19 mouse cellular contexts compared by ENCODE assay signal in the genomic region with DNA sequence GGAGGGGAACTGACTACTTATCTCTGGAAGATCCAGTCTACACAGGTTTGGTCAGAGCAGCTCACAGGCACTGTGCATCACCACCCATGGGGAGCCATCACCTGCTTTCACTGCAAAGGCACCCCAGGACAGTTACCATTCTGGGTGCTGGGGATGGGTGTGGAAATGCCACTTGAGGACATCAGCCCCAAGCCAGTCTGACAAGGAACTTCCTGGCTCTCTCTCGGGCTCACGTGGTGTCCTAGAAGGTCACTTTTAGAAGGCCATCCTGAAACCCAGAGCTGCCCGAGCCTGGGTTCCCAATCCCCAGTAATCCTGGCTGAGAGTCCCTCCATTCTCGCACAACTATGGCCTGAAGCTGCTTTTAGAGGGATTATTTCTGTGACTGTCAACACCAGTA.
DNase-seq lines count a peak whose midpoint lies in the region; ATAC-seq and TF ChIP-seq lines count a peak whose summit lies in the region.
"Had no signal": no experiment of that assay in that cellular context is flagged by ENCODE, and none has a peak within 500 bp of the region (broad histone marks: within the 10 kb centered on the region; RNA-seq: fewer than 3 reads in every experiment).

No protein-coding gene starts in this region.

- DNase-seq in gastrocnemius, adult 2 months = peak; percentile 64
- no peak for DNase-seq in gastrocnemius, adult 8-10 months (ENCODE audit: low spot score in 2 of 2)
- DNase-seq in adrenal gland, adult 8-10 months = peak; percentile 71
- DNase-seq in heart, adult 18-20 months = peak; percentile 58 to 65
- DNase-seq in thymus, postnatal 10 days (ENCODE audit: low spot score in 2 of 2) = no peak
- no peak for DNase-seq in kidney, adult 18-20 months
- no peak for DNase-seq in cerebellum, adult 2 months
- DNase-seq: cerebellum, adult 8-10 months; forebrain, postnatal 0 days; kidney, adult 2 months; kidney, postnatal 25 days; liver; liver, postnatal 0 days; right cerebral cortex, postnatal 14 days had no signal

- peak overlapping the region; percentile 56 for H3K27ac ChIP-seq in gastrocnemius, adult 2 months
- peak overlapping the region; percentile 50 to 60 for H3K27ac ChIP-seq in heart, embryonic 14.5 days (replicated peaks in 1 of 2; ENCODE audit: control insufficient read depth in 1 of 2, insufficient read depth in 1 of 2, low read depth in 2 of 2, low read length in 2 of 2)
- no peak overlapping the region for H3K27ac ChIP-seq in cerebellum, adult 2 months (ENCODE audit: insufficient read depth, low read length)
- H3K27ac ChIP-seq: embryonic facial prominence, embryonic 12.5 days; hindbrain, postnatal 0 days; neural tube, embryonic 12.5 days; stomach, embryonic 15.5 days had no signal

- no peaks in the 10 kb centered on the region for H3K27me3 ChIP-seq in heart, embryonic 14.5 days (ENCODE audit: control insufficient read depth, insufficient read depth, low read length)
- no peaks in the 10 kb centered on the region for H3K27me3 ChIP-seq in cerebellum, adult 2 months (ENCODE audit: control insufficient read depth, insufficient read depth, low read length)
- H3K27me3 ChIP-seq: embryonic facial prominence, embryonic 12.5 days; neural tube, embryonic 12.5 days; stomach, embryonic 15.5 days had no signal

- H3K4me2 ChIP-seq in heart, embryonic 14.5 days (ENCODE audit: low read length) = no peak overlapping the region
- H3K4me2 ChIP-seq: embryonic facial prominence, embryonic 12.5 days; neural tube, embryonic 12.5 days; stomach, embryonic 15.5 days had no signal

- no peak overlapping the region for H3K4me3 ChIP-seq in gastrocnemius, adult 2 months
- no peak overlapping the region for H3K4me3 ChIP-seq in heart, embryonic 14.5 days (ENCODE audit: control insufficient read depth in 1 of 2, insufficient read depth in 1 of 2, low read depth in 1 of 2, low read length in 2 of 2)
- H3K4me3 ChIP-seq in cerebellum, adult 2 months (replicated peaks; ENCODE audit: insufficient read depth, low read depth, low read length) = no peak overlapping the region
- H3K4me3 ChIP-seq: embryonic facial prominence, embryonic 12.5 days; neural tube, embryonic 12.5 days; stomach, embryonic 15.5 days had no signal

- no peak for TF ChIP-seq CTCF in gastrocnemius, adult 2 months (IDR thresholded peaks at IDR 0.05)
- no peak for TF ChIP-seq CTCF in cerebellum, adult 2 months (IDR thresholded peaks at IDR 0.05; ENCODE audit: borderline replicate concordance, insufficient read depth, low read depth, low read length)

- peaks cover 29% of the 10 kb centered on the region for H3K36me3 ChIP-seq in heart, embryonic 14.5 days (ENCODE audit: control insufficient read depth, insufficient read depth, low read length)

- intact Hi-C loops in gastrocnemius, adult 2 months (cut with DNase I) = no loop called here

- H3K9me3 ChIP-seq in heart, embryonic 14.5 days (ENCODE audit: control insufficient read depth, low read length) = no peaks in the 10 kb centered on the region
- H3K9me3 ChIP-seq: embryonic facial prominence, embryonic 12.5 days; neural tube, embryonic 12.5 days; stomach, embryonic 15.5 days had no signal

- no peak for TF ChIP-seq POLR2A in cerebellum, adult 2 months (IDR thresholded peaks at IDR 0.05; ENCODE audit: borderline replicate concordance, insufficient read depth, low read length)

- 17% methylated on average over 4 of the region's 4 CpGs for WGBS in heart, embryonic 14.5 days
- WGBS in cerebellum, adult 2 months = 90% methylated on average over 4 of the region's 4 CpGs

- no peak overlapping the region for H3K9ac ChIP-seq in heart, embryonic 14.5 days (ENCODE audit: low read length)
- H3K9ac ChIP-seq: embryonic facial prominence, embryonic 12.5 days; forebrain, postnatal 0 days; liver, postnatal 0 days; neural tube, embryonic 12.5 days; stomach, embryonic 15.5 days had no signal

- ATAC-seq in heart, embryonic 14.5 days (ENCODE audit: insufficient number of reproducible peaks, insufficient read depth, low FRiP score, low read depth) = no peak
- ATAC-seq: forebrain, postnatal 0 days; liver, postnatal 0 days had no signal

- H3K4me1 ChIP-seq in heart, embryonic 14.5 days (ENCODE audit: control insufficient read depth in 2 of 2, insufficient read depth in 2 of 2, low read length in 2 of 2) = peaks cover 18 to 39% of the 10 kb centered on the region in 2 experiments
- peaks cover 15% of the 10 kb centered on the region for H3K4me1 ChIP-seq in cerebellum, adult 2 months (ENCODE audit: control insufficient read depth, insufficient read depth, low read length)
- H3K4me1 ChIP-seq: embryonic facial prominence, embryonic 12.5 days; stomach, embryonic 15.5 days had no signal

Comparison
In these comparisons a context has a peak if more than half of its experiments do, and no peak if none do; other contexts are left out.
1. DNase-seq: peak in gastrocnemius, adult 2 months (single experiment), adrenal gland, adult 8-10 months (single experiment) and heart, adult 18-20 months (2 of 2); none in gastrocnemius, adult 8-10 months (0 of 2), thymus, postnatal 10 days (0 of 2), kidney, adult 18-20 months (single experiment) and cerebellum, adult 2 months (0 of 2).